Comparison of ENCODE assay signal across 9 mouse cellular contexts in the genomic region with DNA sequence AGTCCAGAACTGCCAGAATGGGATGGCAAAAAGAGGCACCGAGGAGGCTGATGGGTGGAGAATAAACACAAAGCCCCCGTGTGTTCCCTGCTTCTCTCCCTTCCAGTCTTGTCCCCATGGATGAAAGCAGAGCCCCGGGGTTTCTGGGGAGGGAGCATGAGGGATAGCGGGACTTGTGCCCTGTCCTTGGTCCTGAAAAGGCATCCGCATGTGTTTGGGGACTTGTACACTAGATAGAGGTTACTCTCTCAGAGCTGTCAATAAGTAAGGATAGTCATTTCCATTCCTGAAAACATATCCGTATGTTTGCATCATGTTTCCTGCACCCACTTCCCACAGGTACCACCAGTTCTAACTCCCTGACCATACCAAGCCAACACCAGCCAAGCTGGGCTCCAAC. TPM values are rescaled to one million over a fixed set of nuclear protein-coding genes. Genes with fewer than 3 reads are reported as not detected.
DNase-seq lines count a peak whose midpoint lies in the region; ATAC-seq and TF ChIP-seq lines count a peak whose summit lies in the region.
"Had no signal": no experiment of that assay in that cellular context is flagged by ENCODE, and none has a peak within 500 bp of the region (broad histone marks: within the 10 kb centered on the region; RNA-seq: fewer than 3 reads in every experiment).

No protein-coding gene starts in this region.

- no peak for DNase-seq in left cerebral cortex, adult 2 months (ENCODE audit: extremely low spot score in 1 of 2, low spot score in 2 of 2)
- no peak for DNase-seq in left cerebral cortex, adult 8-10 months (ENCODE audit: low spot score in 2 of 2)
- DNase-seq in adrenal gland, postnatal 36 days = peak; percentile 55 to 63
- DNase-seq in spleen, postnatal 14 days (ENCODE audit: low spot score in 2 of 2) = no peak
- DNase-seq in kidney, adult 11 months = no peak
- no peak for DNase-seq in urinary bladder, postnatal 36 days (ENCODE audit: low spot score in 2 of 2)

- H3K4me3 ChIP-seq in left cerebral cortex, adult 2 months = peak overlapping the region; percentile 86
- H3K4me3 ChIP-seq in midbrain, embryonic 16.5 days (ENCODE audit: low read depth, low read length) = peak overlapping the region; percentile 89
- H3K4me3 ChIP-seq: liver, embryonic 15.5 days had no signal

- H3K27me3 ChIP-seq in midbrain, embryonic 16.5 days (ENCODE audit: control insufficient read depth, insufficient read depth, low read depth, low read length) = no peaks in the 10 kb centered on the region

- H3K4me1 ChIP-seq in midbrain, embryonic 16.5 days (ENCODE audit: control insufficient read depth, insufficient read depth, low read length) = peaks cover 29% of the 10 kb centered on the region

- no peaks in the 10 kb centered on the region for H3K36me3 ChIP-seq in midbrain, embryonic 16.5 days (ENCODE audit: control insufficient read depth, insufficient read depth, low read length)
- H3K36me3 ChIP-seq: liver, embryonic 15.5 days had no signal

- peak overlapping the region; percentile 97 for H3K9ac ChIP-seq in midbrain, embryonic 16.5 days (ENCODE audit: low read depth, low read length)
- H3K9ac ChIP-seq: liver, embryonic 15.5 days had no signal

- H3K27ac ChIP-seq in left cerebral cortex, adult 2 months = no peak overlapping the region
- no peak overlapping the region for H3K27ac ChIP-seq in midbrain, embryonic 16.5 days (ENCODE audit: low read length)
- H3K27ac ChIP-seq: liver, embryonic 15.5 days had no signal

- H3K4me2 ChIP-seq in midbrain, embryonic 16.5 days (ENCODE audit: low read length) = peak overlapping the region; percentile 61
- H3K4me2 ChIP-seq: liver, embryonic 15.5 days had no signal

- no peak for TF ChIP-seq CTCF in left cerebral cortex, adult 2 months (IDR thresholded peaks at IDR 0.05)

- 0 out of 2 replicates have a peak, but pooled peaks have one; percentile 17 for ATAC-seq in granulocyte monocyte progenitor cell, adult 5-6 weeks (replicated peaks; ENCODE audit: poor library complexity, severe bottlenecking)
- ATAC-seq in midbrain, embryonic 16.5 days = no peak

- no peaks in the 10 kb centered on the region for H3K9me3 ChIP-seq in midbrain, embryonic 16.5 days (replicated peaks; ENCODE audit: control insufficient read depth, low read length, poor library complexity, severe bottlenecking)
- H3K9me3 ChIP-seq: liver, embryonic 15.5 days had no signal

- intact Hi-C loops in left cerebral cortex, adult 2 months (cut with DNase I) = no loop called here

- 11% methylated on average over 6 of the region's 6 CpGs for WGBS in midbrain, embryonic 16.5 days

RNA-seq across cellular contexts. Expression of gene Sarm1, which starts 1.6 kb away (rescaled TPM):
- total RNA-seq in left cerebral cortex, adult 2 months (2021) = 10 to 100 TPM; 34.3 to 34.8 TPM
- 10 to 100 TPM; 32.1 to 36.7 (median 33.1) TPM for total RNA-seq in left cerebral cortex, adult 8-10 months (2022)
- total RNA-seq in adrenal gland, postnatal 36 days (2021) = 1 to 10 TPM; 4.5 to 5.9 TPM
- not detected in 2 replicates for total RNA-seq in granulocyte monocyte progenitor cell, adult 5-6 weeks (2014; fragmentation: Nextera tagmentation)
- total RNA-seq in granulocyte monocyte progenitor cell, adult 5-6 weeks (2017) = not detected in 2 replicates
- 49.9 and 50.7 TPM in 2 replicates for polyA plus RNA-seq in midbrain, embryonic 16.5 days (2015; fragmentation: Nextera tagmentation; extraction: Ambion mirVana)

RNA-seq across cellular contexts. Expression of gene Vtn, which starts 3.0 kb away (rescaled TPM):
- 10 to 100 TPM; 69.3 to 76.0 TPM for total RNA-seq in left cerebral cortex, adult 2 months (2021)
- 10 to 100 TPM; 73.4 to 86.0 (median 77.9) TPM for total RNA-seq in left cerebral cortex, adult 8-10 months (2022)
- total RNA-seq in adrenal gland, postnatal 36 days (2021) = 1 to 10 TPM; 1.6 to 3.2 TPM
- not detected in 2 replicates for total RNA-seq in granulocyte monocyte progenitor cell, adult 5-6 weeks (2014; fragmentation: Nextera tagmentation)
- not detected in 2 replicates for total RNA-seq in granulocyte monocyte progenitor cell, adult 5-6 weeks (2017)
- polyA plus RNA-seq in midbrain, embryonic 16.5 days (2015; fragmentation: Nextera tagmentation; extraction: Ambion mirVana) = 115 and 127 TPM in 2 replicates

RNA-seq across cellular contexts. Expression of gene Sebox, which starts 7.3 kb away (rescaled TPM):
- 1 to 10 TPM in 1 of 2 experiments, under 1 TPM in 1; 0.79 to 1.0 TPM for total RNA-seq in left cerebral cortex, adult 2 months (2021)
- 1 to 10 TPM; 1.3 to 2.1 (median 1.6) TPM for total RNA-seq in left cerebral cortex, adult 8-10 months (2022)
- not detected for total RNA-seq in adrenal gland, postnatal 36 days (2021)
- total RNA-seq in granulocyte monocyte progenitor cell, adult 5-6 weeks (2014; fragmentation: Nextera tagmentation) = not detected in 2 replicates
- total RNA-seq in granulocyte monocyte progenitor cell, adult 5-6 weeks (2017) = not detected in 2 replicates
- polyA plus RNA-seq in midbrain, embryonic 16.5 days (2015; fragmentation: Nextera tagmentation; extraction: Ambion mirVana) = 0.14 TPM in 1 of 2 replicates, not detected in the other

RNA-seq across cellular contexts. Expression of gene Tmem199, which starts 16.1 kb away (rescaled TPM):
- 10 to 100 TPM; 40.6 to 44.3 TPM for total RNA-seq in left cerebral cortex, adult 2 months (2021)
- total RNA-seq in left cerebral cortex, adult 8-10 months (2022) = 10 to 100 TPM; 39.4 to 42.9 (median 41.8) TPM
- total RNA-seq in adrenal gland, postnatal 36 days (2021) = 10 to 100 TPM; 27.3 to 36.0 TPM
- total RNA-seq in granulocyte monocyte progenitor cell, adult 5-6 weeks (2014; fragmentation: Nextera tagmentation) = 21.9 and 36.8 TPM in 2 replicates
- 25.5 and 29.9 TPM in 2 replicates for total RNA-seq in granulocyte monocyte progenitor cell, adult 5-6 weeks (2017)
- polyA plus RNA-seq in midbrain, embryonic 16.5 days (2015; fragmentation: Nextera tagmentation; extraction: Ambion mirVana) = 95.5 and 96.6 TPM in 2 replicates

RNA-seq across cellular contexts. Expression of gene Poldip2, which starts 16.1 kb away (rescaled TPM):
- total RNA-seq in left cerebral cortex, adult 2 months (2021) = 100 to 1,000 TPM; 115 to 118 TPM
- 100 to 1,000 TPM; 116 to 125 (median 118) TPM for total RNA-seq in left cerebral cortex, adult 8-10 months (2022)
- 100 to 1,000 TPM; 149 to 156 TPM for total RNA-seq in adrenal gland, postnatal 36 days (2021)
- total RNA-seq in granulocyte monocyte progenitor cell, adult 5-6 weeks (2014; fragmentation: Nextera tagmentation) = 61.3 and 68.8 TPM in 2 replicates
- 64.5 and 85.8 TPM in 2 replicates for total RNA-seq in granulocyte monocyte progenitor cell, adult 5-6 weeks (2017)
- 176 and 184 TPM in 2 replicates for polyA plus RNA-seq in midbrain, embryonic 16.5 days (2015; fragmentation: Nextera tagmentation; extraction: Ambion mirVana)

Comparison
In these comparisons a context has a peak if more than half of its experiments do, and no peak if none do; other contexts are left out.
1. DNase-seq: peak in adrenal gland, postnatal 36 days (2 of 2); none in left cerebral cortex, adult 2 months (0 of 2), left cerebral cortex, adult 8-10 months (0 of 2), spleen, postnatal 14 days (0 of 2), kidney, adult 11 months (single experiment) and urinary bladder, postnatal 36 days (0 of 2).
2. RNA of gene Sarm1, which starts 1.6 kb away (total RNA-seq): 34.3 to 34.8 TPM in left cerebral cortex, adult 2 months, 32.1 to 36.7 TPM in left cerebral cortex, adult 8-10 months and 4.5 to 5.9 TPM in adrenal gland, postnatal 36 days; not detected in granulocyte monocyte progenitor cell, adult 5-6 weeks; every median in the first group is over 4 times any median in the second.
3. RNA of gene Vtn, which starts 3.0 kb away (total RNA-seq): 73.4 to 86.0 TPM in left cerebral cortex, adult 8-10 months and 69.3 to 76.0 TPM in left cerebral cortex, adult 2 months; 1.6 to 3.2 TPM in adrenal gland, postnatal 36 days and not detected in granulocyte monocyte progenitor cell, adult 5-6 weeks; every median in the first group is over 10 times any median in the second.